Mouse (Mus musculus): ENCODE data around the gene Rab24. TPM values are rescaled to one million over a fixed set of nuclear protein-coding genes. Genes with fewer than 3 reads are reported as not detected.

Gene Rab24
- total RNA-seq, 2 experiments from 2014 or later, result 52.3 to 52.7 TPM

Other genes starting within 250 kb of the Rab24 start
- 10 to 100 TPM; 24.8 to 26.0 TPM for gene Uimc1, start 221.6 kb downstream of the Rab24 start, total RNA-seq (2021)
- gene Zfp346, start 216.6 kb downstream of the Rab24 start, total RNA-seq (2021), result 10 to 100 TPM; 44.3 to 54.4 TPM
- not detected for gene Gm17617, start 188.4 kb downstream of the Rab24 start, total RNA-seq (2021)
- 10 to 100 TPM; 28.4 to 38.7 TPM for gene Fgfr4, start 169.3 kb downstream of the Rab24 start, total RNA-seq (2021)
- 10 to 100 TPM; 76.4 to 82.4 TPM for gene Nsd1, start 112.2 kb downstream of the Rab24 start, total RNA-seq (2021)
- gene Prelid1, start 1.4 kb downstream of the Rab24 start, total RNA-seq (2021), result 100 to 1,000 TPM; 132 to 143 TPM
- under 1 TPM; 0.46 to 0.58 TPM for gene Mxd3, start 7.9 kb upstream of the Rab24 start, total RNA-seq (2021)
- gene Lman2, start 40.8 kb upstream of the Rab24 start, total RNA-seq (2021), result 100 to 1,000 TPM; 113 to 121 TPM
- gene Rgs14, start 47.8 kb upstream of the Rab24 start, total RNA-seq (2021), result under 1 TPM; 0.76 to 0.96 TPM
- 1 to 10 TPM in 1 of 2 experiments, not detected in 1; 2.9 TPM for gene Slc34a1, start 76.2 kb upstream of the Rab24 start, total RNA-seq (2021)
- gene Pfn3, start 93.3 kb upstream of the Rab24 start, total RNA-seq (2021), result not detected
- gene F12, start 104.8 kb upstream of the Rab24 start, total RNA-seq (2021), result not detected
- 10 to 100 TPM; 27.1 to 33.1 TPM for gene Grk6, start 123.1 kb upstream of the Rab24 start, total RNA-seq (2021)
- 1 to 10 TPM; 1.9 to 2.2 TPM for gene Prr7, start 142.3 kb upstream of the Rab24 start, total RNA-seq (2021)
- 10 to 100 TPM; 11.1 to 16.2 TPM for gene Dbn1, start 166.2 kb upstream of the Rab24 start, total RNA-seq (2021)
- 10 to 100 TPM; 11.6 to 26.8 TPM for gene Pdlim7, start 191.7 kb upstream of the Rab24 start, total RNA-seq (2021)
- 1 to 10 TPM; 5.1 to 5.3 TPM for gene Dok3, start 207.3 kb upstream of the Rab24 start, total RNA-seq (2021)
- 10 to 100 TPM; 40.6 to 47.1 TPM for gene Ddx41, start 214.7 kb upstream of the Rab24 start, total RNA-seq (2021)
- 10 to 100 TPM; 45.5 to 52.7 TPM for gene Fam193b, start 249.2 kb upstream of the Rab24 start, total RNA-seq (2021)

Measured in adrenal gland, adult 18-20 months (tissue).